Mouse (Mus musculus): ENCODE results near the gene Sult6b2.

- no peak for TF ChIP-seq CTCF (IDR thresholded peaks at IDR 0.05; ENCODE audit: control insufficient read depth, insufficient read depth, insufficient replicate concordance, low read depth, low read length)
- no peak for TF ChIP-seq POLR2A (IDR thresholded peaks at IDR 0.05; ENCODE audit: control insufficient read depth, low read depth, low read length)
Observed at GRCm38 (mm10) chr6:142835726-142836125, 31.4 kb upstream of the Sult6b2 start.
